Mouse (Mus musculus): ENCODE data around the gene Rundc1. TPM values are rescaled to one million over a fixed set of nuclear protein-coding genes. Genes with fewer than 3 reads are reported as not detected.
"Not testable (repeated sequence)": the region's sequence is repeated elsewhere in the genome, so short reads cannot be mapped to it uniquely, and the experiment has no call there.

The Rundc1 gene
- total RNA-seq, 2 experiments from 2014 or later: 36.5 to 36.8 TPM

DNA sequence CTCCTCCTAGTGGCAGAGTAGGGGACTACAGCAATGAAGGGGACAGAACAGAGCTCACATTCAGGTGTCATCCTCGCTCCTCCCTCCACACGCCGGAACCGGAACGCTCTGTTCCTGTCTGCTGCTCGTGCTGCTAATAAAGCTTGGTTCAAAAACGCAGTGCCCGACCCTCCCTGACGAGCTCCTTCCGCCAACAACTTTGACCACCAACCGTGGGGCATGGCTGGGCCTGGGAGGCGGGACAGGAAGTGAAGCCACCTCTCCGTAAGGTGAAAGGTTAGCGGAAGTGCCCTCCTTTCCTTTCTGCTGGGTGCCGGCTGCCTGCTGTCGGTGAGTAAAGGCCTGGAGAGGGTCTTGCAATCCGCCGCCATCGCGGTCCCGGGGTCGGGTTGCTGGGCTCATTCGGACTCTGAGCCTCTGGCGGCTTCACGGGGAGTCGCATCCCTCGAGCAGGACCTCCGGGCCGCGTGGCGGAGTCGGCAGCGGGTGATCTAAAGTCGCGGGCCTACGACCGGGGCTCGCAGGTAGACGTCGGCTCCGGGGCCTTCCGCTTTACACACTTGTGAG lies 17.3 kb downstream of the Rundc1 start, which contains the start of gene Rpl27:
Rpl27 (plus strand) TSS at position 172 of the 567 bp plus-strand sequence.
- peak; percentile 98 for DNase-seq (ENCODE audit: low spot score in 2 of 2)

DNA sequence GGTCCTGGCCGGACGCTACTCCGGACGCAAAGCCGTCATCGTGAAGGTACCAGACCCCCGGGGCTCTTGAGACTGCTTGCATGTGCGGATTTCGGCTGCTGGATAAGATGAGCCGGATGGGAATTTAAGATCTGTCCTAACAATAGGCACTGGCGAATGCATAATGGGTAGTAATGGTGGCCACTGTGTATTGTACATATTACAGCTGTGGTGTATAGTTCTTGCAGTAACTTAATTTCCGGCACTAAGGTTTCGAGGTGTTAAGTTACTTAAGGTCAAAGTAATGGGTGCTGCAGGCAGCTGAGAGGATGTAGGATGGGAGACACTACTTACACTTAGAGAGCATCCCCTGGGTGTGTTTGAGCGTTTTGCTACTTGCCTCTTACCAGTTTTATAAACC lies 17.9 kb downstream of the Rundc1 start:
- DNase-seq (ENCODE audit: low spot score in 2 of 2): no peak

DNA sequence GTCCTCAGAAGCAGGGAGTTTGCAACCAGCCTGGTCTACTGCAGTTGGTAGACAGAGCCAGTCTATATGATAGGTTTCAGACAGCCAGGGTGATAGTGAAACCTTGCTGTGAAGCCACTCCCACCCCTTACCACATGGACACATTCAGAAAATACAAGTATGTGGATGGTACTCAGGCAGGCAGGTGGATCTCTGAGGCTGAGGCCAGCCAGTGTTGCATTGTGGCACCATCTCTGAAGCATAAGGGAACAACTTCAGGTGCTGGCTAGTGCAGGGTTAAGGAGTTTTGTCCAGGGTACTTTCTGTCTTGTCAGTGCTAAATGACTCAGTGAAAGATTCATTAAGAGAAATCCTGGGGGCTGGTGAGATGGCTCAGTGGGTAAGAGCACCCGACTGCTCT lies 21.4 kb downstream of the Rundc1 start:
- DNase-seq (ENCODE audit: low spot score in 2 of 2): no peak

DNA sequence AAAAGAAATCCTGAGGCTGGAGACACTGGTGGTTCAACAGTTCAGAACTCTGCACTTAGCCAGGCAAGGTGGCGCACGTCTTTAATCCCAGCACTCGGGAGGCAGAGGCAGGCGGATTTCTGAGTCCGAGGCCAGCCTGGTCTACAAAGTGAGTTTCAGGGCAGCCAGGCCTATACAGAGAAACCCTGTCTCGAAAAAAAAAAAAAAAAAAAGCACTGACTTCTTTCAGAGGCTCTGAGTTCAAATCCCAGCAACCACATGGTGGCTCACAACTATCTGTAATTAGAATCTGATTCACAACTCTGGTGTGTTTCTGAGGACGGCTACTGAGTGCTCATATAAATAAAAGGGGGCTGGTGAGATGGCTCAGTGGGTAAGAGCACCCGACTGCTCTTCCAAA lies 22.0 kb downstream of the Rundc1 start:
- DNase-seq (ENCODE audit: low spot score in 2 of 2): not testable (repeated sequence)

DNA sequence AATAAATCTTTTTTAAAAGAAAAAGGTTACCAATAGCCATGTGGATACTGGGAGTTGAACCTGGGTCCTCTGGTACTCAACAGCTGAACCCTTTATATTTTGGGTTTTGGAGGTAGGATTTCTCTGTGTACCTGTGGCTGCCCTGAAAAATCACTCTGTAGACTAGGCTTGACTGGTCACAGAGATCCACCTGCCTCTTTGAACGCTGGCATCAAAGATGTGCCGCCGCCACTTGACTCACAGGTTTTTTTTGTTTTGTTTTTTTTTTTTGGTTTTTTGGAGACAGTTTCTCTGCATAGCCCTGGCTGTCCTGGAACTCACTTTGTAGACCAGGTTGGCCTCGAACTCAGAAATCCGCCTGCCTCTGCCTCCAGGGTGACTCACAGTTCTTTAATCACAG lies 22.9 kb downstream of the Rundc1 start:
- no peak for DNase-seq (ENCODE audit: low spot score in 2 of 2)

DNA sequence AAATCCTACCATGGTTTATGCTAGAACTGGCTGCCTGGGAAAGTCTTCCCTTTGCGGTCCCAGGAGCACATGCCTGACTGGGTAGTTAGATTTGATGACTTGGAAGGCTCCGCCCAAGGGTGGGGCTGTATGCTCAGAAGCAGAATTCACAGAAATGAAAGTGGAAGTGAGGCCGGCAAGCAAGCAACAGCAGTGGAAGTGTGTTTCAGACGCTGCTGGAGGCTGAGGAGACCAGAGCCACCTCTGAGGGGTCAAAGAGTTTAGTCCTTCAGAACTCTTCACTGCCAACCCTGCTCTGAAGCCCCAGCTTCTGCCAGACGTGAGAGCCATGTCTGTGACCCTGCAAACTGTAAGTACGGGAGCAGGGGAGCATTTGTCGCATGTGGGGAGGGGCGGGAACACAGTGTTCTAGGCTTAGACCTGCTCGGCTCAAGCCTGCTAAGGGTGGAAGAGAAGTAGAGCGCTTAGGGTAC lies 23.4 kb downstream of the Rundc1 start, which contains the start of gene Ifi35:
Ifi35 (plus strand) TSS at position 134 of the 473 bp plus-strand sequence.
- DNase-seq (ENCODE audit: low spot score in 2 of 2): no peak

DNA sequence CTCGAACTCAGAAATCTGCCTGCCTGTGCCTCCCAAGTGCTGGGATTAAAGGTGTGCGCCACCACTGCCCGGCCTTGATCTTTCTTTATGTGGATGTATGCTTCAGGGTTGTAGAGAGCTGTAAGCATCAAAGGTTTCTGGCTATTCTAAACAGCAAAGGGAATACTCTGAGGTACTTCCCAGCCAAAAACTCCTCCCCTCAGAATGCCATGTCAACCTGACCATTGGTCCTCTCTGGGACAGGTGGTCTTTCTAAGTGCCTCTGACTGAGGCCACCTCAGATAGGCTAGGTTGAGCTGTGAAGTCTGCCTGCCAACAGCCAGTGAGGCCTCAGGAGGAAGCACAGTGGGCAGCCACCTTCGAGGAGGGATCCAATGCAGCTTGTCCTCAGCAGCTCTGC lies 24.0 kb downstream of the Rundc1 start:
- no peak for DNase-seq (ENCODE audit: low spot score in 2 of 2)

DNA sequence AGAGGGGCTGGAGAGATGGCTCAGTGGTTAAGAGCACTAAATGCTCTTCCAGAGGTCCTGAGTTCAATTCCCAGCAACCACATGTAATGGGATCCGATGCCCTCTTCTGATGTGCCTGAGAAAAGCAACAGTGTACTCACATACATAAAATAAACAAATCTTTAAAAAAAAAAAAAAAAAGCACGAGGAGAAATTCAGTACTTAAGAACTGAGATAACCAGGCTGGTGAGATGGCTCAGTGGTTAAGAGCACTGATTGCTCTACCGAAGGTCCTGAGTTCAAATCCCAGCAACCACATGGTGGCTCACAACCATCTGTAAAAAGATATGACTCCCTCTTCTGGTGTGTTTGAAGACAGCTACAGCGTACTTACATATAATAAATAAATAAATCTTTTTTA lies 24.7 kb downstream of the Rundc1 start:
- DNase-seq (ENCODE audit: low spot score in 2 of 2): not testable (repeated sequence)

DNA sequence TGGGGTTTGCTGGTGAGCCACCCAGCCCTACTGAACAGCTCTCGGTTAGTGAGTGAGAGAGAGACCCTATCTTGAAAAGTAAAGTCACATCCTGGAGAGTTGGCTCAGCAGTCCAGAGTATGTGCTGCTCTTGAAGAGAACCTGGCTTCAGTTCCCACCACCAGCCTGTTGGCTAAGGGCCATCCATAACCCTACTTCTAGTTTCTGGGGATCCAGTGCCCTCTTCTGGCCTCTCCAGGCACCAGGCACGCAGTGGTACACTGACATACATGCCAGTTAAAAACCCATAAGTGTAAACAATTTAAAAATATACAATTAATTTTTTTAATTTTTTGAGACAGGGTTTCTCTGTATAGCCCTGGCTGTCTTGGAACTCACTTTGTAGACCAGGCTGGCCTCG lies 25.5 kb downstream of the Rundc1 start:
- DNase-seq (ENCODE audit: low spot score in 2 of 2): no peak

DNA sequence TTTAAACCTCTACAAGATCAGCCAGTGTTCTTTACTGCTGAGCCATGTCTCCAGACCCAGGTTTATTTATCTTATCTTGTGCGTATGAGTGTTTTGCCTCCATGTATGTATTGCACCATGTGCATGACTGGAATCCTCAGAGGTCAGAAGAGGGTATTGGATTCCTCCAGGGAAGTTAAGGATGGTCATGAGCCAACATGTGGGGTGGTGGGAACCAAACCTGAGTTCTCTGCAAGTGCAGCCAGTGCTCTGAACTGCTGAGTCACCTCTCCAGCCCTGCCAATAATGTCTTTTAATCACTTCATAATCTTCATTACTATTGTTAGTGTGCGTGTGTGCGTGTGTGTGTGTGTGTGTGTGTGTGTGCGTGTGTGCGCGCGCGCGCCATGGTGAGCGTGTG lies 26.7 kb downstream of the Rundc1 start:
- DNase-seq (ENCODE audit: low spot score in 2 of 2): no peak

DNA sequence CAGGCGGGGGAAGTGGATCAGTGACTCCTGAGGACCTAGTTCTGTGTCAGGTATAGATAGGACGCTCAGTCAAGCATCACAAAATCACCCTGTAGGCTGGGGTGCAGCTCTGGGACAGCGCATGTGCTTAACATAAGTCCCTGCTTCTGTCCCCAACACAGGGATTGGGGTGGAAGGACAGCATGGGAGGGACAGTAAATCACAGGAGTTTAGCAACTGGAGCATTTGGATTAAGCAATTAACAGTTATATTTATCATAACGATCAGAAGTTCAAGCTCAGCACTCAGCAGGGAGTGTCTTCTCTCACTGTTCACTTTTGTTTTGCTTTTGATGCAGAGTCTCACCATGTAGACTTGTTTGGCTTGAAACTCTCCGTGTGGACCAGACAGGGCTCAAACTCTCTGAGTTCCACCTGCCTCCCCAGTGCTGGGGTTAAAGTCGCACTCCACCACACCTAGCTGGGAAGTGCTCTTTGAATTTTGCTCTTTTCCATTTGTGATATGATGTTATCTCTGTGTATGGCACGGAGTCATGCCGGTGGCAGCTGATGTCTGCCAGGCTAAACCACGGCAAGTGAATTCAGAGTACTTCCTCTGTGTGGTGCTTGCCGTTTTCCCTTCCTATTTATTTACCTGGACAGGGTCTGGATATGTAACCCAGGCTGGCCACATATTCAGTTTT lies 27.3 kb downstream of the Rundc1 start:
- no peak for DNase-seq (ENCODE audit: low spot score in 2 of 2)

DNA sequence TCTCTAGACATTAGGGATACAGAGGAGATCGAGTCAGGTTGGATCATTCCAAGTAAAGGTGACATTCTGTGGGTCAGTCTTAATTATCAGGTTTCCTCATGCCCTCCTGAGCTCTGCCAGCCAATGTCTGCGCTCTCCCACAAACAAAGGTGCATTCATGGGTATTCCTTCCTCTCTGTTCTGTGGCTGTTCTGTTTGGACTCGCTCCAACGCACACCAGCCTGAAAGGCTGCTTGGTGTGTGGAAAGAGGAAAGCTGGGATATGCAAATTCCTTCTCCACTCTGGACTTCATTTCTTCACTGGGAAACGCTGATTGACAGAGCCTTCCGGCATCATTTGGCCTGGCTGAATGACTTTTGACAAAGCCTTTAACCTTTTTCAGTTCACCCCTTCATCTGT lies 29.8 kb downstream of the Rundc1 start:
- DNase-seq (ENCODE audit: low spot score in 2 of 2): no peak

DNA sequence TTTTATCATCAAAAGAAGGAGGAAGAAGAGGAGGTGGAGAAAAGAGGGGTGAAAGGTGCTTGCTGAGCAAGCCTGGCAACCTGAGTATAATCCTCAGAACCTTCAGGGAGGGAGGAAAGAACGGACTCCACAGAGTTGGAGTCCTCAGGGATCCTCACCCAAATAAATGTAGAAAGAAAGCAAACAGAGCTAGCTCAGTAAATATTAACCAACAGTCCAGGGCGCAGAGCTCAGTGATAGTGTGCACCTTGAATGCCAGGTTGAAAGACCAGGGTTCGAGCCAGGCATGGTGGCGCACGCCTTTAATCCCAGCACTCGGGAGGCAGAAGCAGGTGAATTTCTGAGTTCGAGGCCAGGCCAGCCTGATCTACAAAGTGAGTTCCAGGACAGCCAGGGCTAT lies 30.7 kb downstream of the Rundc1 start:
- no peak for DNase-seq (ENCODE audit: low spot score in 2 of 2)

DNA sequence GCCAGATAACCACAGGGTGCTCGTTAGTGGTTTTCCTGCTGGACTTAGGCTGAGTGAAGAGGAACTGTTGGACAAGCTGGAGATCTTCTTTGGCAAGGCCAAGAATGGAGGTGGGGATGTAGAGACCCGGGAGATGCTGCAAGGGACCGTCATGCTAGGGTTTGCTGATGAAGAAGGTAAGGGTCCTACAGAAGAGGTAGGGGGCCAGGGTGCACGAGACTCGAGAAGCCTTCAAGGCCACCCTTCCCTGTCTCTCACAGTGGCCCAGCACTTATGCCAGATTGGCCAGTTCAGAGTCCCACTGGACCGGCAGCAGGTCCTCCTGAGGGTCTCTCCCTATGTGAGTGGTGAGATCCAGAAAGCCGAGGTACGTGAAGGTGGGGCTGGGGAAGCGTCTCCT lies 32.7 kb downstream of the Rundc1 start:
- no peak for DNase-seq (ENCODE audit: low spot score in 2 of 2)

DNA sequence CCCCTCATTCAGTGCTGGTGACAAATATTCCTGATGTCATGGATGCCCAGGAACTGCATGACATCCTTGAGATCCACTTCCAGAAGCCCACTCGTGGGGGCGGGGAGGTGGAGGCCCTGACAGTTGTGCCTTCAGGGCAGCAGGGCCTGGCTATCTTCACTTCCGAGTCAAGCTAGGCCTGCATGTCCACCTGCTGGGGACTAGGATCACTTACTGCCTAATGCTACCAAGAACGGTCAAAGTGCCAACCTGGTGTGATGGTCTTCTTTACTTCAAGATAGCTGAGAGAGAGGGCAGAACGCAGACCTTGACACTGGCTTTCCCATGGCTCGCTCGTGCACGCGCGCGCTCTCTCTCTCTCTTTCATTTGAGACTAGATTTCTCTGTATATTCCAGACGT lies 33.3 kb downstream of the Rundc1 start:
- DNase-seq (ENCODE audit: low spot score in 2 of 2): no peak

DNA sequence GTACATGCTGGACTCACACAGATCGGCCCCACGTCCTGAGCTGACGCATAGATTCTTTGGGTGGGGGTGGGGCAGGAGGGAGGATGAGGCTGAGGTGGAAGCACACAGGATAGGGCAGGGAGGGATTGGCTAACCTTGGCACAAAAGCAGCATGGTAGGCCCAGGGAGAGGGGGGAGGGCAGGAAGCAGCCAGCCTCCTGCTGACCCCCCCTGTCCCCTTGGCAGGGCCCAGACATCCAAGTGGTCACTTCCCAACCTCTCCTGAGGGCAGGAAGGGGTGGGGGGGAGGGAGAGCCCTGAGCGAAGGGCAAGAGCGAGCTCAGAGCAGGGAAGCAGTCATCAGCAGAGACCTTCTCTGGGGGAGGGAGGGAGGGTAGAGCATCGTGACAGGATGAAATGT lies 34.8 kb downstream of the Rundc1 start:
- DNase-seq (ENCODE audit: low spot score in 2 of 2): no peak

DNA sequence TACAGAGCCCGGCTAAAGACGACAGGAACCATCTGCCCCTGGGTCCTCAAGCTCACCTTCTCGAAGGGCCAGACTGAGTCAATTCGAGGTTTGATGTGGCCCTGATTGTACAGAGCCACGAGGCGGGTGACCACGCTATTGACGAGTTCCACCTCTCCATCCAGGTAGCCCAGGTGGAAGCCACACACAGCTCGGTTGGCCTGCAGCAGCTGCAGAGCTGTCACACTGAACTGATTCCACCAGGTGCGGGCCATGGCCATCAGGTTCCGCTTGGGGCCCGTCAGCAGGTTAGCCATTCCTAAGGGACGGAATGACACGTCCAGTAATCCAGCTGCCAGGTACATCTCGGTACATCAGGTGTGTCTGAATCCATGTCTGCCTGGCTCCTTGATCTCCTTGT lies 35.4 kb downstream of the Rundc1 start:
- DNase-seq (ENCODE audit: low spot score in 2 of 2): no peak

DNA sequence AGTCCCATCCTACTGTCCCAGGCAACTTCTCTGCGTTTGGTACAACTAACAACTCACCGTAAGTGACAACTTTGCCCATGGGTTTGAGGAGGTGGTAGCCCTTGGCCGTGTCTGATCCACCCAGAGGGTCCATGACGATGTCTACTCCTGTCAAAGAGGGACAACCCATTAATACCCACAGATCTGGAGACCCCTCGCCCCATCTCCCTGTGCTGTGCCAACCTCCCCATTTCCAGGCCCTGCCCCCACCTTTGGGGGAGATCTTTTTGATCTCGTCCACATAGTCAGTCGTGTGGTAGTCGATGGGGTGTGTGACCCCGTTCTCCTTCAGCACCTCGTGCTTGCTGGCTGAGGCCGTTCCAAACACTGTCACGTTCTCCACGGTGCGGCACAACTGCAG lies 37.3 kb downstream of the Rundc1 start:
- no peak for DNase-seq (ENCODE audit: low spot score in 2 of 2)

DNA sequence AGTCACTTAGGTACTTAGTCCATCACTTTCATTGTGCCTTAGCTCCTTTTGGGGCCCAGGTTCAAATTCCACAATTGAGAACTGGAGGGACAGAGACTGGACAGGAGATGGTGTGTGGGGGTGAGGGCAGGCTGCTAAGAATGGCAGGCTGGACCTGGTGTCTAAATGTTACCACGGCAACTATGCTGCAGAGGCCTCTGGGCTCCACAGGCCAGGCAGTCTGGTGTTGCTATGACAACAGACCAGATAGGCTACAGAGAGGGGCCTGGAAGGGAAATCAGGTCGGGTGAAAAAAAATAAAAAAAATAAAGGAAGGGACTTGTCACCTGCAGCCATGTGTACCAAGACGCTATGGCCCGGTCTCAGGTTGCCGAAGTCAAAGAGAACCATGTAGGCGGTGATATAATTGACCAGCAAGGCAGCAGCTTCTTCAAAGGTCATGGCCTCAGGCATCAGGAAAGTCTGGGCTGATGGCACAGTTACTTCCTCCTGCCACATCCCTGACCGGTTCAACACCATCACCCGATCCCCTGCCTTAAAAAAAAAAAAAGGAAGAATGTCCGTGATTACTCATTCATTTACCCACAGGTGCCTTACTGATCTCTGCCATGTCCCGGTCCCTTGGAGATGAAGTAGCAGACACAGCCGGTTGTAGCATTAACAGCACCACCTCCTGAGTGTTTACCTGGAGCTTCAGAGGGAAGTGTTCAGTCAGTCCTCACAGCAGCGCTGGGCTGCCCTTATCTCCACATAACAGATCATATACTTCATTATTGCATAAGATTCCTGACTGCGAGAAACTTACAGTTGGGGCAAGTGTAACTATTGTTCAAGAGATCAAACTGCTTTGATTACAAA lies 37.9 kb downstream of the Rundc1 start:
- no peak for DNase-seq (ENCODE audit: low spot score in 2 of 2)

DNA sequence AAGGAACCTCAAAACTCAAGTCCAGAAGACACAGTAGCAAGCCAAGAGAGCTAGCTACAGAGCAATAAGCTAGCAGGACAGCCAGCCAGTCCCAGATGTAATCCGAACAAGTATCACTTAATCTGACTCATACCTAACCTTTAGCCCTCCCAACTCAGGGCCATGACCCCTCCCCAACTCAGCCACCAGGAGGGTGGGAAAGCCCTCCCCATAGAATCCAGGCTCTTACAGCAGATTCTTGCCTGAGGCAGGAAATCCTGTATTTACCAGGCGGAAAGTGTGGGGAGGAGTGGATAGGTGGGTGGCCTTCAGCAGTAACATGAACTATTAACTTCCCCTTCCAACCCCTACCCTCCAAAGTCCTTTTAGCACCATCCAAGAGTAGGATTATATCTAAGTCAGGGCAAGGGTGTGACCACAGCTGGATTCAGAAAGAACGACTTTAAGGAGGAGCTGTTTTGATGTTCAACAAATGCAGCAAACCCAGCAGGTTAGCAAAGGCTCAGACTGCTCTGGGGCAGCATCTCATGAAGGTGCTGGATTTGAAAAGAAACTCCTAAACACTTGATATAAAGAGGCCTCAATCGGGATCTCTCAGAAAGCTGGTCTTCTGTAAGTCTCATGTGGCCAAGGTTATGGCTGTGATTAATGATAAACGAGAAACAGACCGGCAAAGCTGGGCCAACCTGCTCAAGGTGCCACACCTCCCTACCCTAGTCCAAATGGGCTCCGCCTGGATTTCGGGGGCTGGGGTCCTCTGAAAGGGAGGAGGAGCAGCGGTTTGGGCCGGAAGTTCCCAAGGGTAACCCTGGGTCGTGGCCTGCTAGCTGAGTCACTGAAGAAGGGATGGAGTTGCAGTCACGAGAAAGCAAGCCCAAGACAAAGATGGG lies 39.6 kb downstream of the Rundc1 start, which contains the start of gene Rnd2:
Rnd2 (plus strand) TSS at position 789 of the 890 bp plus-strand sequence.
- DNase-seq (ENCODE audit: low spot score in 2 of 2): no peak
